Mouse (Mus musculus): ENCODE measurements around the gene Itga9. TPM values are rescaled to one million over a fixed set of nuclear protein-coding genes. Genes with fewer than 3 reads are reported as not detected.

Itga9 gene
- polyA plus RNA-seq, 1 experiment from 2014 or later, result 6.3 TPM

DNA sequence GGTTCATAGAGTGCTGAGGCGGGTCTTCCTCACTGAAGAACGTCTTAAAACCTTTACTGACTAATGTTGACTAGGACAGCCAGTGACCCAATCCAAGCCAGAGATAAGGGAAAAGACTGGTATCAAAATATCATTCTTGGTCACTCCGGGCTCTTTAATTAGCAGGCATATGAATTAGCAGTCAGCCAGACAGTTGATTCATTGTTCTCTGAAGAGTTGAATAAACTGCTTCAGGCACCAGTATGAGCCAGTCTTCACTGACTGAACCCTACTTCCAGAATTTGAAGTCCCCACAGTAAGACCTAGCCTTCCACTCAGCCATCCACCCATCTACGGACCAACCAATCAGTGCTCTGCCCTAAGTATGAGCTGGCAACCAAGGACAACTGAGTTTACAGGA lies 163.9 kb downstream of the Itga9 start:
- 73% methylated on average over 4 of the region's 4 CpGs for WGBS
- Histone ChIP-seq H3K27me3 (ENCODE audit: control insufficient read depth, insufficient read depth, low read length) (no peaks in the 10 kb centered on the region), H3K4me3 (ENCODE audit: low read depth, low read length) (no peak overlapping the region), H3K9ac (ENCODE audit: low read length) (no peak overlapping the region), H3K27ac (ENCODE audit: low read depth, low read length) (no peak overlapping the region), H3K9me3 (ENCODE audit: control insufficient read depth, low read length) (no peaks in the 10 kb centered on the region), H3K36me3 (ENCODE audit: control insufficient read depth, insufficient read depth, low read length) (no peaks in the 10 kb centered on the region), H3K4me1 (replicated peaks; ENCODE audit: control insufficient read depth, insufficient read depth, low read length) (no peaks in the 10 kb centered on the region), H3K4me2 (ENCODE audit: low read depth, low read length, severe bottlenecking) (no peak overlapping the region)
- ATAC-seq (replicated peaks; ENCODE audit: low FRiP score), result no peak
- DNase-seq (ENCODE audit: low spot score), result no peak

DNA sequence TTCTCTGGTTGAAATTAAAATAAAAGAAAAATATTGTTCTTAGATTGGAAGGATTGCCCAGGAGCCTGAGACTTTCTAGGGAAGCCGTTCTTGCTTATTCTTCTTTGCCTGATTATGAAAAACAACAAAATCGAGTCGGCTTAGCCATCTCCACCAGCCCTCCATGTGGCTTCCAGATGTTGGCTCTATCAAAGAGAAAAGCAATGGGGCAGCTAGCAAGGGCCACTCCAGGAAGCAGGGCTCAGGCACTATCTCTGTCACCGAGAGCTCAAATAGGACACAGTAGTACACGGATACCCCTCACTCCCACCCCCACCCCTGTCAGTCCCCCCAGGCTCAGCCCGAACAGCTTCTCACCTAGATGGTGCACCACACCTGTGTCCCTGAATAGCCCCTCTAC lies 168.2 kb downstream of the Itga9 start:
- H3K4me2 ChIP-seq (ENCODE audit: low read depth, low read length, severe bottlenecking), result no peak overlapping the region
- H3K27ac ChIP-seq (ENCODE audit: low read depth, low read length), result no peak overlapping the region
- DNase-seq (ENCODE audit: low spot score), result no peak
- H3K4me1 ChIP-seq (replicated peaks; ENCODE audit: control insufficient read depth, insufficient read depth, low read length), result no peaks in the 10 kb centered on the region
- H3K27me3 ChIP-seq (ENCODE audit: control insufficient read depth, insufficient read depth, low read length), result no peaks in the 10 kb centered on the region
- no peaks in the 10 kb centered on the region for H3K36me3 ChIP-seq (ENCODE audit: control insufficient read depth, insufficient read depth, low read length)
- H3K9ac ChIP-seq (ENCODE audit: low read length), result no peak overlapping the region
- 75% methylated on average over 6 of the region's 6 CpGs for WGBS
- H3K9me3 ChIP-seq (ENCODE audit: control insufficient read depth, low read length), result no peaks in the 10 kb centered on the region
- ATAC-seq (replicated peaks; ENCODE audit: low FRiP score), result no peak
- no peak overlapping the region for H3K4me3 ChIP-seq (ENCODE audit: low read depth, low read length)

DNA sequence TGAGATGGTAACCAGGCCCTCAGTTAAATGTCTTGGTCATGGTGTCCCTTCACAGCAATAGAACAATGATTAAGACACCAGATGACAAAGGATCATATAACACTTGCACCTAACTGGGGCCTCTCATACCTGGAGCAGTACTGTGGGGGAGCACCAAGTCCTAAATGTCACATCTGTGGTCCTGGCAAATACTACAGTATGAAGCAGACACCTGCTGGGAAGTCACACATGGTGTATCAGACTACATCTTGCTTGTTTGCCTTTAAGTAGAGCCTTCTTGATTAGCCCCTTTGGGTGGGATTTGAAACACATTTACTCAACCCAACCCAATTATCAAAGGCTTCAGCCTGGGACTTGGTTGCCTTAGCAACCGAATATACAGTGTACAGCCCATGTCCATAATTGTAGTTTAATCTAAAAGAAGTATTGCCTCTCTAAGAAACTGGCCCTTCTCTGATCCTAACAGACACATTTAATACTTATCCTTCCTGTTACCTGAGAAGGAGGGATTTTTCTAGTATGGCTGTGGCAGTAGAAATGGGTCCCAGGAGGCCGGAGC lies 170.5 kb downstream of the Itga9 start:
- ATAC-seq (replicated peaks; ENCODE audit: low FRiP score), result no peak

DNA sequence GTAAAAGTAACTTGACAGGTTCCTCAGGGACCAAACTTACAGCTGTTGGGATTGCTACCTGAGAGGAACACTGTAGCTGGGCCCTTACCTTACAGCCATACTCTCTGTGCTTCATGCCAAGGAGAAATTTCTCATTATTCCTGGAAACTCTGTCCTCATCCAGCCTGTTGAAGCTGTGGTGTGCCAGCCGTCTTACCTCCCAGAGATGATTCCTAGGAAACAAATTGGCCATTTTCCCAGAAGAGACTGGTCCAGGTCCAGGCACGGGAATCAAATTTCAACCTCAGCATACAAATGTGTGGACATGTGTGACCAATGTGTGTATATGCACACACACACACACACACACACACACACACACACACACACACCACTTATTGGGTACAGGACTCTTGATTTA lies 172.1 kb downstream of the Itga9 start:
- H3K9ac ChIP-seq (ENCODE audit: low read length), result no peak overlapping the region
- H3K4me1 ChIP-seq (replicated peaks; ENCODE audit: control insufficient read depth, insufficient read depth, low read length), result no peaks in the 10 kb centered on the region
- no peak overlapping the region for H3K4me2 ChIP-seq (ENCODE audit: low read depth, low read length, severe bottlenecking)
- H3K9me3 ChIP-seq (ENCODE audit: control insufficient read depth, low read length), result no peaks in the 10 kb centered on the region; the same call in 1 of the 2 replicates
- DNase-seq (ENCODE audit: low spot score) (no peak), ATAC-seq (replicated peaks; ENCODE audit: low FRiP score) (no peak)
- no peaks in the 10 kb centered on the region for H3K27me3 ChIP-seq (ENCODE audit: control insufficient read depth, insufficient read depth, low read length)
- H3K27ac ChIP-seq (ENCODE audit: low read depth, low read length), result no peak overlapping the region
- no peak overlapping the region for H3K4me3 ChIP-seq (ENCODE audit: low read depth, low read length)
- WGBS, result 81% methylated on average over 2 of the region's 2 CpGs
- H3K36me3 ChIP-seq (ENCODE audit: control insufficient read depth, insufficient read depth, low read length), result no peaks in the 10 kb centered on the region

More for the DNA sequence above, 170.5 kb downstream of the Itga9 start:
- no peak for DNase-seq (ENCODE audit: low spot score)
- Histone ChIP-seq H3K36me3 (ENCODE audit: control insufficient read depth, insufficient read depth, low read length) (no peaks in the 10 kb centered on the region), H3K27ac (ENCODE audit: low read depth, low read length) (no peak overlapping the region), H3K4me1 (replicated peaks; ENCODE audit: control insufficient read depth, insufficient read depth, low read length) (no peaks in the 10 kb centered on the region), H3K9ac (ENCODE audit: low read length) (no peak overlapping the region), H3K27me3 (ENCODE audit: control insufficient read depth, insufficient read depth, low read length) (no peaks in the 10 kb centered on the region), H3K4me2 (ENCODE audit: low read depth, low read length, severe bottlenecking) (no peak overlapping the region), H3K4me3 (ENCODE audit: low read depth, low read length) (no peak overlapping the region), H3K9me3 (ENCODE audit: control insufficient read depth, low read length) (no peaks in the 10 kb centered on the region; the same call in 1 of the 2 replicates)
- WGBS, result 95% methylated on average over 2 of the region's 2 CpGs

DNA sequence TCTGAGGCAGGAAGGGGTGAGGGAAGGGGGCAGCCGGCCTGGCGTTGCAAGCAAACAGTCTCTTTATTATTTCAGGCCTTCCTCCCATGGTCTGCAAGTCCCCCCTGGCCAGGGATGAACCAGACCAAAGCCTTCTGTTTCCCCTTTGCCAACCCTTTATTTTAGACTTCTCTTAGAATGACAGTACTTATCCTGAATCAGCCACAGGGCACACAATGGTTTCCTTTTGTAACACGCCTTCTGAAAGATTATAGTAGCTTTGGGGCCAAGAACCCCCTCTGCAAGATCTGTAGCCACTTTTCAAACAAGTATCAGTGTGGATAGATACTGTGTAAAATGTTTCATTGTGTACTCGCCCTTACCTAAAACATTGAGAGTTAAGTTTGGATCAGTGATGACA lies 178.1 kb downstream of the Itga9 start:
- 55% methylated on average over 4 of the region's 4 CpGs for whole genome bisulfite sequencing
- ATAC-seq (replicated peaks; ENCODE audit: low FRiP score) (no peak), DNase-seq (ENCODE audit: low spot score) (no peak)
- H3K4me2 ChIP-seq (ENCODE audit: low read depth, low read length, severe bottlenecking), result no peak overlapping the region
- no peaks in the 10 kb centered on the region for H3K27me3 ChIP-seq (ENCODE audit: control insufficient read depth, insufficient read depth, low read length)
- H3K4me1 ChIP-seq (replicated peaks; ENCODE audit: control insufficient read depth, insufficient read depth, low read length), result no peaks in the 10 kb centered on the region
- no peak overlapping the region for H3K27ac ChIP-seq (ENCODE audit: low read depth, low read length)
- no peaks in the 10 kb centered on the region; the same call in 1 of the 2 replicates for H3K9me3 ChIP-seq (ENCODE audit: control insufficient read depth, low read length)
- no peaks in the 10 kb centered on the region for H3K36me3 ChIP-seq (ENCODE audit: control insufficient read depth, insufficient read depth, low read length)
- no peak overlapping the region for H3K9ac ChIP-seq (ENCODE audit: low read length)
- H3K4me3 ChIP-seq (ENCODE audit: low read depth, low read length), result no peak overlapping the region

DNA sequence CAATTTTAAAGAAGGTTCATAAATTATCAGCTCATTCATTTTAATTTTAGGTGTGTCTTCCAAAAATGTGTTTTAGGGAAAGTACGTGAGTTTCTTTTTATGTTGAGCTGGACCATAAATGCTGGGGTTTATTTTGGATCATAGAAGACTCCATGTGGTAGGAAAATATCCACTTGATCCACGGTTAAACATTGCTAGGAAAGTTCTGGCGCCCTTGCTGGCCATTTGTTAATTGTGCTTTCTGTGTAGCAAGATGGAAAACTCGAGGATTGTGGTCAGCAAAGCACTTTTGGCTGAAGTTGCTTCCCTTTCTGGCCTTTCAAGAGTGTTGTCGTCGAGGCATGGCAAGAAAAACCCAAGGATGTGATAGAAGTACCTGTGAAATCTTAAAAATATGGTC lies 179.3 kb downstream of the Itga9 start:
- Histone ChIP-seq H3K4me3 (ENCODE audit: low read depth, low read length) (no peak overlapping the region), H3K27me3 (ENCODE audit: control insufficient read depth, insufficient read depth, low read length) (no peaks in the 10 kb centered on the region), H3K9me3 (ENCODE audit: control insufficient read depth, low read length) (no peaks in the 10 kb centered on the region; the same call in 1 of the 2 replicates), H3K4me2 (ENCODE audit: low read depth, low read length, severe bottlenecking) (no peak overlapping the region), H3K27ac (ENCODE audit: low read depth, low read length) (no peak overlapping the region), H3K36me3 (ENCODE audit: control insufficient read depth, insufficient read depth, low read length) (no peaks in the 10 kb centered on the region), H3K4me1 (replicated peaks; ENCODE audit: control insufficient read depth, insufficient read depth, low read length) (no peaks in the 10 kb centered on the region), H3K9ac (ENCODE audit: low read length) (no peak overlapping the region)
- DNase-seq (ENCODE audit: low spot score) (no peak), ATAC-seq (replicated peaks; ENCODE audit: low FRiP score) (no peak)
- 84% methylated on average over 6 of the region's 6 CpGs for WGBS

DNA sequence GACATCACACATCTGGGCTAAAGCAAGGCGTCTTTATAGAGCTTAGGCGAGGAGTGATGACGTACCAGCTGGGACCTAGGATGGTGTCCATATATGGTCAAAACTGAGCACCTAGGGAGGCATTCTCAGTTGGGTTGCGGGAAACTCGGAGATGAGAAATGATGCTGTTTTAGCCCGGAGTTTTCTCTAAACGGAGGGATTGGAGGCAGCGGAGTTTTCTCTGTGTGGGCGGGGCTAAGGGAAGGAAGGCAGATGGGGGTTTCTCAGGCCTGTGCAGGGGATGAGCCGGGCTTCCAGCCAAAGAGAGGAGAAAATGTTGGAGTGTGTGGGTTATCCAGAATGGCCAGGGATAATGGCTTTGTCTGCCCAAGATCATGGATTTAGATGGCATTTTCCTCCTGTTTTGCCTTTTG lies 182.4 kb downstream of the Itga9 start:
- Histone ChIP-seq H3K36me3 (ENCODE audit: control insufficient read depth, insufficient read depth, low read length) (no peaks in the 10 kb centered on the region), H3K4me3 (ENCODE audit: low read depth, low read length) (no peak overlapping the region), H3K27ac (ENCODE audit: low read depth, low read length) (no peak overlapping the region), H3K27me3 (ENCODE audit: control insufficient read depth, insufficient read depth, low read length) (no peaks in the 10 kb centered on the region), H3K9ac (ENCODE audit: low read length) (no peak overlapping the region), H3K4me2 (ENCODE audit: low read depth, low read length, severe bottlenecking) (no peak overlapping the region), H3K4me1 (replicated peaks; ENCODE audit: control insufficient read depth, insufficient read depth, low read length) (no peaks in the 10 kb centered on the region), H3K9me3 (ENCODE audit: control insufficient read depth, low read length) (no peaks in the 10 kb centered on the region)
- DNase-seq (ENCODE audit: low spot score) (no peak), ATAC-seq (replicated peaks; ENCODE audit: low FRiP score) (no peak)
- 70% methylated on average over 10 of the region's 10 CpGs for WGBS

DNA sequence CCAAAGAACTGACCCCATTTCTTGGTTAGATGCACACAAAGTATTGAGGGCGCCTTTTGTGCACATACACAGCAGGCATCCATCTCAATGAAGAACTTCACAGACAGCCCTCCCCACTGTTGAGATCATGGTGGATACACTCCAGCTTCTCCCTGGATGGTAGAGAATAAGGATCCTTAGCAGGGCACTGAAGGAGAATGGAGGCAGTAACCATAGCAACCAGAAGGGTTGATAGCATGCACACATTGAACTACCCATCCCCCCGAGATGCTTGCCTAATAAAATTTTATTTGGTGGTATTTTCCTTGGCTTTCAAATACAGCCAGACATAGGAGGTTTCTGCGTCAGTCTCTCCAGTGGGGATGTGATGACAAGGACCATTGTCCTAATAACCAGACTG lies 184.7 kb downstream of the Itga9 start:
- no peak for DNase-seq (ENCODE audit: low spot score)

DNA sequence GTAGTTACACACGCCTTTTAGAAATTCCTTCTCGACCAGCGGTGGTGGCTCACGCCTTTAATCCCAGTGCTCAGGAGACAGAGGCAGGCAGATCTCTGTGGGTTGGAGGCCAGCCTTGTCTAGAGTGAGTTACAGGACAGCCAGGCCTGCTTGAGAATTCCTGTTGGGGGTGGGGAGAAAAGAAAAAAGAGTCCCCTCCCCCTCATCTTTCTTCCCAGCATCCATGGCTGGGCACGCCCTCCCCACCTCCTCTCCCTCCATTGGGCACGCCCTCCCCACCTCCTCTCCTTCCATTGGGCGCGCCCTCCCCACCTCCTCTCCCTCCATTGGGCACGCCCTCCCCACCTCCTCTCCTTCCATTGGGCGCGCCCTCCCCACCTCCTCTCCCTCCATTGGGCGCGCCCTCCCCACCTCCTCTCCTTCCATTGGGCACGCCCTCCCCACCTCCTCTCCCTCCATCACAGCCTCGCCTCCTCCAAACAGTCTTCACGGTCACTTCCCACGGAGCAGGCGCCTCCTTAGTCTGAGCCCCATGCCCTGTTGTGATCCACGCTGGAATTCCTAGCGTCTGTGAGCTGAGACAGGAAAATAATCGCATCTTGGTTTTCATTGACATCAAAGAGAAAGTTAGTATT lies 186.8 kb downstream of the Itga9 start:
- WGBS, result 85% methylated on average over 15 of the region's 21 CpGs
- Histone ChIP-seq H3K4me3 (ENCODE audit: low read depth, low read length) (no peak overlapping the region), H3K36me3 (ENCODE audit: control insufficient read depth, insufficient read depth, low read length) (no peaks in the 10 kb centered on the region), H3K4me1 (replicated peaks; ENCODE audit: control insufficient read depth, insufficient read depth, low read length) (no peaks in the 10 kb centered on the region), H3K27ac (ENCODE audit: low read depth, low read length) (no peak overlapping the region), H3K27me3 (ENCODE audit: control insufficient read depth, insufficient read depth, low read length) (no peaks in the 10 kb centered on the region), H3K9me3 (ENCODE audit: control insufficient read depth, low read length) (no peaks in the 10 kb centered on the region), H3K4me2 (ENCODE audit: low read depth, low read length, severe bottlenecking) (no peak overlapping the region), H3K9ac (ENCODE audit: low read length) (no peak overlapping the region)
- no peak for ATAC-seq (replicated peaks; ENCODE audit: low FRiP score)
- DNase-seq (ENCODE audit: low spot score), result no peak

More for the DNA sequence above, 184.7 kb downstream of the Itga9 start:
- no peak overlapping the region for H3K9ac ChIP-seq (ENCODE audit: low read length)
- H3K4me3 ChIP-seq (ENCODE audit: low read depth, low read length), result no peak overlapping the region
- H3K27me3 ChIP-seq (ENCODE audit: control insufficient read depth, insufficient read depth, low read length), result no peaks in the 10 kb centered on the region
- H3K9me3 ChIP-seq (ENCODE audit: control insufficient read depth, low read length), result no peaks in the 10 kb centered on the region
- H3K4me1 ChIP-seq (replicated peaks; ENCODE audit: control insufficient read depth, insufficient read depth, low read length), result no peaks in the 10 kb centered on the region
- H3K27ac ChIP-seq (ENCODE audit: low read depth, low read length), result no peak overlapping the region
- ATAC-seq (replicated peaks; ENCODE audit: low FRiP score), result no peak
- WGBS, result 74% methylated on average over 3 of the region's 3 CpGs
- no peaks in the 10 kb centered on the region for H3K36me3 ChIP-seq (ENCODE audit: control insufficient read depth, insufficient read depth, low read length)
- no peak overlapping the region for H3K4me2 ChIP-seq (ENCODE audit: low read depth, low read length, severe bottlenecking)

Measured in forebrain, embryonic 11.5 days (tissue).